Mouse (Mus musculus): ENCODE results near the gene Olfr90. TPM values are rescaled to one million over a fixed set of nuclear protein-coding genes. Genes with fewer than 3 reads are reported as not detected.

Gene Olfr90
- polyA plus RNA-seq (2014; fragmentation: Illumina TruSeq; extraction: RNeasy Lipid Tissue Mini Kit (QIAGEN cat#74804)) = not detected

GRCm38 (mm10) chr17:37088399-37088798, at the start of gene Olfr90:
TSS of gene Olfr90 (minus strand) at chr17:37088499.

GRCm38 (mm10) chr17:37119988-37120387, 31.7 kb upstream of the Olfr90 start, which contains the start of gene Olfr92:
TSS of gene Olfr92 (minus strand) at chr17:37120088.

GRCm38 (mm10) chr17:37098178-37098577, 9.9 kb upstream of the Olfr90 start, which contains the start of gene Olfr91:
TSS of gene Olfr91 (minus strand) at chr17:37098278.

GRCm38 (mm10) chr17:37045611-37046311, 42.5 kb downstream of the Olfr90 start, which contains the start of gene Gabbr1:
TSS of gene Gabbr1 (plus strand) at chr17:37045966.

Other genes with a start within 250 kb of the Olfr90 start
- not detected for gene Trim15, start 221.3 kb downstream of the Olfr90 start, polyA plus RNA-seq (2014; fragmentation: Illumina TruSeq; extraction: RNeasy Lipid Tissue Mini Kit (QIAGEN cat#74804))
- gene Trim10, start 218.9 kb downstream of the Olfr90 start, polyA plus RNA-seq (2014; fragmentation: Illumina TruSeq; extraction: RNeasy Lipid Tissue Mini Kit (QIAGEN cat#74804)) = not detected
- gene Trim40, start 198.4 kb downstream of the Olfr90 start, polyA plus RNA-seq (2014; fragmentation: Illumina TruSeq; extraction: RNeasy Lipid Tissue Mini Kit (QIAGEN cat#74804)) = 0.31 TPM
- not detected for gene Trim31, start 190.4 kb downstream of the Olfr90 start, polyA plus RNA-seq (2014; fragmentation: Illumina TruSeq; extraction: RNeasy Lipid Tissue Mini Kit (QIAGEN cat#74804))
- gene Rnf39, start 145.6 kb downstream of the Olfr90 start, polyA plus RNA-seq (2014; fragmentation: Illumina TruSeq; extraction: RNeasy Lipid Tissue Mini Kit (QIAGEN cat#74804)) = not detected
- 5.5 TPM for gene Ppp1r11, start 136.8 kb downstream of the Olfr90 start, polyA plus RNA-seq (2014; fragmentation: Illumina TruSeq; extraction: RNeasy Lipid Tissue Mini Kit (QIAGEN cat#74804))
- 21.8 TPM for gene Znrd1, start 129.9 kb downstream of the Olfr90 start, polyA plus RNA-seq (2014; fragmentation: Illumina TruSeq; extraction: RNeasy Lipid Tissue Mini Kit (QIAGEN cat#74804))
- 19.0 TPM for gene Znrd1as, start 129.9 kb downstream of the Olfr90 start, polyA plus RNA-seq (2014; fragmentation: Illumina TruSeq; extraction: RNeasy Lipid Tissue Mini Kit (QIAGEN cat#74804))
- gene 2410137M14Rik, start 107.3 kb downstream of the Olfr90 start, polyA plus RNA-seq (2014; fragmentation: Illumina TruSeq; extraction: RNeasy Lipid Tissue Mini Kit (QIAGEN cat#74804)) = not detected
- gene H2-M5, start 99.0 kb downstream of the Olfr90 start, polyA plus RNA-seq (2014; fragmentation: Illumina TruSeq; extraction: RNeasy Lipid Tissue Mini Kit (QIAGEN cat#74804)) = not detected
- gene Zfp57, start 87.3 kb downstream of the Olfr90 start, polyA plus RNA-seq (2014; fragmentation: Illumina TruSeq; extraction: RNeasy Lipid Tissue Mini Kit (QIAGEN cat#74804)) = 39.5 TPM
- gene Mog, start 65.1 kb downstream of the Olfr90 start, polyA plus RNA-seq (2014; fragmentation: Illumina TruSeq; extraction: RNeasy Lipid Tissue Mini Kit (QIAGEN cat#74804)) = not detected
- gene Gabbr1, start 42.5 kb downstream of the Olfr90 start, polyA plus RNA-seq (2014; fragmentation: Illumina TruSeq; extraction: RNeasy Lipid Tissue Mini Kit (QIAGEN cat#74804)) = 33.8 TPM
- not detected for gene Olfr91, start 9.8 kb upstream of the Olfr90 start, polyA plus RNA-seq (2014; fragmentation: Illumina TruSeq; extraction: RNeasy Lipid Tissue Mini Kit (QIAGEN cat#74804))
- gene Olfr92, start 31.6 kb upstream of the Olfr90 start, polyA plus RNA-seq (2014; fragmentation: Illumina TruSeq; extraction: RNeasy Lipid Tissue Mini Kit (QIAGEN cat#74804)) = not detected
- not detected for gene Olfr93, start 73.0 kb upstream of the Olfr90 start, polyA plus RNA-seq (2014; fragmentation: Illumina TruSeq; extraction: RNeasy Lipid Tissue Mini Kit (QIAGEN cat#74804))
- not detected for gene Ubd, start 105.4 kb upstream of the Olfr90 start, polyA plus RNA-seq (2014; fragmentation: Illumina TruSeq; extraction: RNeasy Lipid Tissue Mini Kit (QIAGEN cat#74804))
- gene Olfr94, start 112.5 kb upstream of the Olfr90 start, polyA plus RNA-seq (2014; fragmentation: Illumina TruSeq; extraction: RNeasy Lipid Tissue Mini Kit (QIAGEN cat#74804)) = not detected
- not detected for gene Olfr95, start 124.6 kb upstream of the Olfr90 start, polyA plus RNA-seq (2014; fragmentation: Illumina TruSeq; extraction: RNeasy Lipid Tissue Mini Kit (QIAGEN cat#74804))
- gene Olfr96, start 131.6 kb upstream of the Olfr90 start, polyA plus RNA-seq (2014; fragmentation: Illumina TruSeq; extraction: RNeasy Lipid Tissue Mini Kit (QIAGEN cat#74804)) = not detected
- gene Olfr97, start 148.8 kb upstream of the Olfr90 start, polyA plus RNA-seq (2014; fragmentation: Illumina TruSeq; extraction: RNeasy Lipid Tissue Mini Kit (QIAGEN cat#74804)) = not detected
- gene Olfr98, start 175.2 kb upstream of the Olfr90 start, polyA plus RNA-seq (2014; fragmentation: Illumina TruSeq; extraction: RNeasy Lipid Tissue Mini Kit (QIAGEN cat#74804)) = not detected
- gene H2-M3, start 181.7 kb upstream of the Olfr90 start, polyA plus RNA-seq (2014; fragmentation: Illumina TruSeq; extraction: RNeasy Lipid Tissue Mini Kit (QIAGEN cat#74804)) = 3.9 TPM
- gene Olfr99, start 195.0 kb upstream of the Olfr90 start, polyA plus RNA-seq (2014; fragmentation: Illumina TruSeq; extraction: RNeasy Lipid Tissue Mini Kit (QIAGEN cat#74804)) = not detected
- gene Olfr101, start 215.8 kb upstream of the Olfr90 start, polyA plus RNA-seq (2014; fragmentation: Illumina TruSeq; extraction: RNeasy Lipid Tissue Mini Kit (QIAGEN cat#74804)) = not detected
- gene Olfr102, start 228.6 kb upstream of the Olfr90 start, polyA plus RNA-seq (2014; fragmentation: Illumina TruSeq; extraction: RNeasy Lipid Tissue Mini Kit (QIAGEN cat#74804)) = not detected

Data from ovary, adult 10 weeks (tissue).